Mouse (Mus musculus) midbrain, embryonic 14.5 days (tissue): ENCODE data around the gene Sema5a. TPM values are rescaled to one million over a fixed set of nuclear protein-coding genes. Genes with fewer than 3 reads are reported as not detected.

Experiments
- ATAC-seq: fragments of 200-750 bp; cut with Nextera tagmentation; 2 replicates; pipeline ENCODE4 v1.8.0; 2017; ENCODE audit warnings: moderate number of reproducible peaks, moderate library complexity; ENCODE audit not compliant: low FRiP score, low TSS enrichment
- DNase-seq: peaks from one replicate; pipeline ENCODE4 v3.0.0-alpha.2; 2015
- H3K27ac ChIP-seq: fragments of 300-500 bp; sonication (generic); replicated peaks from 2 replicates; pipeline ENCODE4 v1.5.1; 2014; ENCODE audit warnings: mild to moderate bottlenecking, low read depth, low read length, moderate library complexity
- H3K27me3 ChIP-seq: fragments of 300-500 bp; sonication (generic); 2 replicates; pipeline ENCODE4 v1.6.1; 2014; ENCODE audit warnings: low read length, control low read depth, mixed read lengths; ENCODE audit not compliant: control insufficient read depth, insufficient read depth
- H3K36me3 ChIP-seq: fragments of 300-500 bp; sonication (generic); 2 replicates; pipeline ENCODE4 v1.6.1; 2014; ENCODE audit warnings: low read length, control low read depth; ENCODE audit not compliant: control insufficient read depth, insufficient read depth
- H3K4me1 ChIP-seq: fragments of 300-500 bp; sonication (generic); 2 replicates; pipeline ENCODE4 v1.6.1; 2014; ENCODE audit warnings: mild to moderate bottlenecking, antibody characterized with exemption, low read length, control low read depth; ENCODE audit not compliant: control insufficient read depth, insufficient read depth
- H3K4me2 ChIP-seq: fragments of 300-500 bp; sonication (generic); 2 replicates; pipeline ENCODE4 v1.6.1; 2014; ENCODE audit warnings: mild to moderate bottlenecking, low read length, moderate library complexity
- H3K4me3 ChIP-seq: fragments of 300-500 bp; sonication (generic); replicated peaks from 2 replicates; pipeline ENCODE4 v1.5.1; 2014; ENCODE audit warnings: low read depth, low read length
- H3K9ac ChIP-seq: fragments of 300-500 bp; sonication (generic); replicated peaks from 2 replicates; pipeline ENCODE4 v1.6.1; 2014; ENCODE audit warnings: mild to moderate bottlenecking, low read length, moderate library complexity
- H3K9me3 ChIP-seq: fragments of 300-500 bp; sonication (generic); 2 replicates; pipeline ENCODE4 v1.6.1; 2016; ENCODE audit warnings: low read length, control low read depth, mixed read lengths; ENCODE audit not compliant: control insufficient read depth
- WGBS: fragments of 180-500 bp; shearing (Covaris S2); extraction: QIAGEN DNeasy Blood & Tissue Kit; methylation state at CpG from one replicate; pipeline ENCODE4 v1.1.7; 2014; 5-methylcytosine and 5-hydroxymethylcytosine counted together
- polyA plus RNA-seq: library from polyadenylated mRNA; unstranded; fragments of >200 nt; fragmentation: Nextera tagmentation; extraction: Ambion mirVana; gene quantifications from 2 replicates; pipeline ENCODE4 v1.2.1, GENCODE M21; 2014

Gene Sema5a
- polyA plus RNA-seq, 1 experiment from 2014 or later: 6.1 TPM

DNA sequence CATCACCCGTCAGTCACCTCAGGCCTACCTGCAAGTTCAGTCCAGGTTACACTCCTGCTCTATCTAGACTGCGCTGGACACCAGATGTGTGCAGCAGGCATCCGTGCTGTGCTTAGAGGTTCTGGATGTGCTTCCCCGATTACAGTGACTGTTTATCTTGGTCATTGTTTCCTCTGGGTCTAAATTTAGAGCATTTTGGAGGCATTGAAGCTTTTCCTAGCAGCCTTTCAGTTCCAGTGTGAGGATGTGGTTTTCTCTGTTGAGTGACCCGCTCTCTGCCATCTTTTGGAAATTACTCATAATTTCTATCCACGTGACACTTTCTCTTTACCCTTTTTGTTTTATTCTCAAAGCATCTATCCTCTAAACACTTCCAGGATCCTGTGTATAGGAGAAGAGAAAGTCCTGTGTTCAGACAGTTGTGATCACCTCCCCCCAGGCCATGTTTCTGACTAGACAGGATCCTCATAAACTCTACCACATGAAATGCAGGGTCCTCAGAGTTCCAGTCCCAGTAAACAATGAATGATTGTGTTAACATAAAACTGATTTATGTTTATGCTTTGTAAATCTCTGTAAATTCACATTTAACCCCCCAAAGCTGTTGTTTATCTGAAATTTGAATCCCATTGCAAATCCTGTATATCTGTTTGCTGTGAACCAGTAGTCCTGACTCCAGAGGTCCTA is 62.1 kb downstream of the Sema5a start:
- no peaks in the 10 kb centered on the region for H3K36me3 ChIP-seq
- H3K27me3 ChIP-seq: no peaks in the 10 kb centered on the region
- no peak overlapping the region for H3K9ac ChIP-seq
- no peak overlapping the region for H3K4me3 ChIP-seq
- H3K4me1 ChIP-seq: no peaks in the 10 kb centered on the region
- 91% methylated on average over 6 of the region's 6 CpGs for WGBS
- ATAC-seq (no peak), DNase-seq (no peak)
- no peak overlapping the region for H3K27ac ChIP-seq
- no peaks in the 10 kb centered on the region for H3K9me3 ChIP-seq
- H3K4me2 ChIP-seq: no peak overlapping the region

DNA sequence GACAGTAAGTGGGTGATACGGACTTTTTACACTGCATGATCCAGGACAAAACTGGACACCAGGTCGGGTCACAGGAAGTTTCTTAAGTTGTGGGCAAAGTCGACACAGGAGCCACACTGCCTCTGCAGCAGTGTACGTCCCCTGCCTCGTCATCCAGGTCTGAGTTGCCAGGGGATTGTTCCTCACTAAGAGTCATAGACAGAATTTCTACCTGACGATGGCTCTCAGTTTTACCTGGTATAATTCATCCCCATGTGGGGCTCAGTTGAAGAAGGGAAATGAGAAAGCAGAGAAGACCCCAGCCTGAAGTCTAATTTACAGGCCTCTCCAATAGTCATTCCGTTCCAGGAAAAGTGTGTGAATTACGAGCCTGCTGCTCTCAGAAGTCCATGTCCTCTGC is 66.2 kb downstream of the Sema5a start:
- H3K4me3 ChIP-seq: no peak overlapping the region
- no peaks in the 10 kb centered on the region for H3K9me3 ChIP-seq
- H3K36me3 ChIP-seq: no peaks in the 10 kb centered on the region
- 76% methylated on average over 8 of the region's 8 CpGs for WGBS
- no peak for ATAC-seq
- DNase-seq: no peak
- no peaks in the 10 kb centered on the region for H3K27me3 ChIP-seq
- no peak overlapping the region for H3K27ac ChIP-seq
- no peaks in the 10 kb centered on the region for H3K4me1 ChIP-seq
- no peak overlapping the region for H3K4me2 ChIP-seq
- H3K9ac ChIP-seq: no peak overlapping the region

DNA sequence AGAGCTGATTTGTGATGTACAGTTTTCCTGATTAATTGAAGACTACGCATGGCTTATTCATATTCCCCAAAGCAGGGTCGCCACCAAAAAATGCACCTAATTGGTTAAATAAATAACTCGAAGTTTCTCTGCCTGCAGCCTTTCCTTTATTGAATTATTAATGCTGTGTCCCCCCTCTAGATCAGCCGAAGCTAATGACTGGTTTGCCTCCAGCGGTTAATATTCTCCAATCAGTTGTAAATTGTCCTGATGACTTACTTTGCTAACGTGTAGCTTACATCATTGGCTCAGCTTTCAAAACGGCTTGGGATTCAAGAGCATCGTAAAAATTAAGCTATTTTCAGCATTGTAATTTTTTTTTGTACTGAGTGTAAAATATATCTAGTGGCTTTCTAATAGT is 66.7 kb downstream of the Sema5a start:
- H3K27ac ChIP-seq: no peak overlapping the region
- ATAC-seq: no peak
- DNase-seq: peak; percentile 58
- WGBS: 58% methylated on average over 8 of the region's 8 CpGs
- H3K4me2 ChIP-seq: no peak overlapping the region
- no peaks in the 10 kb centered on the region for H3K36me3 ChIP-seq
- H3K9me3 ChIP-seq: no peaks in the 10 kb centered on the region
- no peak overlapping the region for H3K4me3 ChIP-seq
- no peaks in the 10 kb centered on the region for H3K27me3 ChIP-seq
- H3K4me1 ChIP-seq: no peaks in the 10 kb centered on the region
- no peak overlapping the region for H3K9ac ChIP-seq

DNA sequence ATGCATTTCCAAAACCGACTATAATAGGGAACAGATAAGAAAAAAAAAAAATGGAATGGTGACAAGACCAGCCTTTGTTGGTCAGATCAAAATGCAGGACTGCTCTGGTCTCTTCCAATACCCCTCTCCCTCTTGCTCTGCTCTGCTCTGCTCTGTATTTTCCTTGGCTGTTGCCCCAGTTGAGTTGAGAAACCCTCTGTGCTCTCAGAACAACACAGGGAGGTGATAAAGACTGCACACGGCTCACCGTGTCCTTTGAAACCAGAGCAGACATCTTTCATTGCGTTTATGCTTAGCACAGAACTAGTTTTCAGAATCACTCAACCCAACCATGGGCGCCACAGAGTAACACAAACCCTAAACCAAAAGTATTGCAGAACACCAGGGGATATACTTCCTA is 72.5 kb downstream of the Sema5a start:
- DNase-seq (no peak), ATAC-seq (no peak)
- Histone ChIP-seq H3K4me2 (no peak overlapping the region), H3K27ac (no peak overlapping the region), H3K9ac (no peak overlapping the region), H3K4me1 (no peaks in the 10 kb centered on the region), H3K36me3 (no peaks in the 10 kb centered on the region), H3K4me3 (no peak overlapping the region), H3K27me3 (no peaks in the 10 kb centered on the region), H3K9me3 (no peaks in the 10 kb centered on the region)
- 92% methylated on average over 5 of the region's 5 CpGs for WGBS

DNA sequence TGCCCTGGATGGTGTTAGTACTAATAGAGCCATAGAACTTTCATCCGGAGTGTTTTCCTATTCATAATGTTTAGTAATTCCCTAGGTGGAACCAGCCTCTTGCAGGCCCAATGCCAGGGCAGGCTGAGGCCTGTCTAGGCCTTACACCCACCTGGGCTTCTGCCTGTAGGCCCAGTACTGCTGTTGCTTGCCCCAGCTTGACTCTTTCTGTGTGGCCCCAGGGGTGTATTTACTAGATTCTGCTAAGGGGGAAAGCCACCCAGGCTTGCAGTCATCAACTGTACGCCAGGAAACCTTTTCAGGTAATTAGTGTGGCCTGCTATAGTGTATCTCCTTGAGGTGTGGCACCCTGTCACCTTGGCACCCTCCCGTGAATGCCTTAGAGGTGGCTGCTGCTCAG is 76.1 kb downstream of the Sema5a start:
- H3K4me2 ChIP-seq: no peak overlapping the region
- 93% methylated on average over 3 of the region's 3 CpGs for WGBS
- no peak overlapping the region for H3K27ac ChIP-seq
- DNase-seq: no peak
- no peaks in the 10 kb centered on the region for H3K4me1 ChIP-seq
- ATAC-seq: no peak
- no peak overlapping the region for H3K4me3 ChIP-seq
- no peaks in the 10 kb centered on the region for H3K9me3 ChIP-seq
- no peaks in the 10 kb centered on the region for H3K27me3 ChIP-seq
- no peaks in the 10 kb centered on the region for H3K36me3 ChIP-seq
- no peak overlapping the region for H3K9ac ChIP-seq

DNA sequence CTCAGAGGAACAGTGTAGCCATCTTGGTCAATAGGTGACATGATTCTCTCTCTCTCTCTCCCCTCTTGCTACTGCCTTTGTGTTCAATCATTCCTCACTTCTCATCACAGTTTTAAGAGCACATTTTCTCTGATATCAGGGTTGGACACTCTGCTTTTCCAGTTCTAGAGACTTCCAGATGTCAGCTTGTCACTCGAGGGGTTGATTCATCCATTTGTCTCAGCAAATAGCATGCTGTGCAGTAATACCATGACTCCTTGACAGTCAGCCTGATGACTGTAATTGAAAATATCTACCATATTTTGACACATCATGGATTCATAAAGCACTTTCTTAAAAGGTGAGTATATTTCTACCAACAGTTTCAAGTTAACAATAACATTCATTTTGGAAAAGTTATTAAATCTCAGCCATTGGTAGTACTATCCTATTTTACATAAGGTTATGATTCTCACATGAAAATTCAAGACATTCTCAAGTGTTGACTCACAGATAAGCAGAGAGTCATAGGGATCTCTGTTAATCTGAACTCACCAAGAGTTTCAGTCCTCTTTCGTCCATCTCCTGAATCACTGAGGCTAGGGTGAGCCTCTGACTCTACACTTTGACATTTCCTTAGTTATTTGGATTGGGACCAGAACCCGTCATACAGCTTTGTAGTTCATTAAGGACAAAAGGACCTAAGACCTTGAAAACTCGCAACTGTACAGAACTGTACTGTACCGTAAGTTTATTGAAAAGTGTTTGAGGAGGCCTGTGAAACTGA is 78.0 kb downstream of the Sema5a start:
- Histone ChIP-seq H3K27ac (no peak overlapping the region), H3K27me3 (no peaks in the 10 kb centered on the region), H3K9me3 (no peaks in the 10 kb centered on the region), H3K36me3 (no peaks in the 10 kb centered on the region), H3K4me2 (no peak overlapping the region), H3K4me1 (no peaks in the 10 kb centered on the region), H3K9ac (no peak overlapping the region), H3K4me3 (no peak overlapping the region)
- ATAC-seq: no peak
- 93% methylated on average over 5 of the region's 5 CpGs for WGBS
- no peak for DNase-seq

DNA sequence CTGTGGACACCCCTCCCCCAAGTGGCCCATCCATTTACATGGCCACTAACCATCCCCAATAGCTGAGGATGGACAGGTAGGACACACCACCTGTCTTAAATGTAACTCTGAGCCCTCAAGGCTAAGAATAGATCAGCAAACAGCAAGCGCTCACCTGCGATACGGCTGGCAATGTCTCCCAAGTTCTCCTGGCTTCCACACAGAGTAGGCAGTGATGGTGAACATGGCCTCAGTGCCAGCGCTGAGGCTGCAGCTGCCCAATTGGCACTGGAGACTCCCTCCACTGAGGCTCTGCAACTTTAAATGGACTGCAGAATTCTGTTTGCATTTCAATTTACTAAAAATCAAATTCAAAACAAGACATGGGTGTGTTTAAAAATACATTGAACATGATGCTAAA is 78.6 kb downstream of the Sema5a start:
- H3K9ac ChIP-seq: no peak overlapping the region
- no peaks in the 10 kb centered on the region for H3K9me3 ChIP-seq
- no peaks in the 10 kb centered on the region for H3K4me1 ChIP-seq
- ATAC-seq: no peak
- H3K27ac ChIP-seq: no peak overlapping the region
- H3K27me3 ChIP-seq: no peaks in the 10 kb centered on the region
- H3K36me3 ChIP-seq: no peaks in the 10 kb centered on the region
- no peak overlapping the region for H3K4me3 ChIP-seq
- H3K4me2 ChIP-seq: no peak overlapping the region
- DNase-seq: no peak
- WGBS: 98% methylated on average over 4 of the region's 4 CpGs

DNA sequence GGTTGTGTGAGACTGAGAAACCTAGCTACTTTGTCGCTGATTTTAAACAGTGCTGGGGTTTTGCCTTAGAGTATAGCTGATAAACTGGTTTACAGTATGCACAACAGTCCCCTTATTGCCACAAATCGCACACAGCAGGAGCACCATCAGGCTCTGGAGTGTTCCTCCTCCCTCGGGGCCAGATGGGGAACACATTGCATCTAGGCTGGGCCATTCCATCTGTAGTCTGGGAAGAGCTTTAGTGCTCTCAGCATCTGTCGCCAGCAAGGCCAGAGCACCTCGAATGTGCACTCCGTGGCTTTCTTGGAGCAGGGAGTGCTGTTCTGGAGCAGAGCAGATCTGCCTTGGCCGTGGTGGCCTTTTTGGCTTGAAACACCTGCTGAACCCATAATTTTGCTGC is 79.5 kb downstream of the Sema5a start:
- H3K27me3 ChIP-seq: no peaks in the 10 kb centered on the region

More for the DNA sequence above, 79.5 kb downstream of the Sema5a start:
- Histone ChIP-seq H3K4me2 (no peak overlapping the region), H3K9ac (no peak overlapping the region), H3K4me1 (no peaks in the 10 kb centered on the region), H3K36me3 (no peaks in the 10 kb centered on the region), H3K4me3 (no peak overlapping the region), H3K27ac (no peak overlapping the region), H3K9me3 (no peaks in the 10 kb centered on the region)
- WGBS: 76% methylated on average over 7 of the region's 7 CpGs
- no peak for ATAC-seq
- DNase-seq: no peak
